Mouse (Mus musculus) activated CD4-positive, CD25-positive, alpha-beta regulatory T cell, adult 4 months (primary cell): ENCODE results near the gene Kif3a. TPM values are rescaled to one million over a fixed set of nuclear protein-coding genes. Genes with fewer than 3 reads are reported as not detected.
"Not testable (repeated sequence)": the region's sequence is repeated elsewhere in the genome, so short reads cannot be mapped to it uniquely, and the experiment has no call there.

Experiments
- ATAC-seq: one replicate; pipeline ENCODE4 v1.8.0; 2017
- polyA plus RNA-seq, 2 experiments: library from polyadenylated mRNA; unstranded; fragments of 100-300 nt; shearing (Covaris generic); gene quantifications; one replicate each; pipeline ENCODE4 v1.2.1; 2017

The Kif3a gene
- polyA plus RNA-seq, 2 experiments from 2014 or later: 5.9 to 7.8 TPM

- ATAC-seq: no peak
Measured at GRCm38 (mm10) chr11:53546271-53546670, 20.9 kb upstream of the Kif3a start.

- no peak for ATAC-seq
Measured at GRCm38 (mm10) chr11:53547566-53547965, 19.6 kb upstream of the Kif3a start.

DNA sequence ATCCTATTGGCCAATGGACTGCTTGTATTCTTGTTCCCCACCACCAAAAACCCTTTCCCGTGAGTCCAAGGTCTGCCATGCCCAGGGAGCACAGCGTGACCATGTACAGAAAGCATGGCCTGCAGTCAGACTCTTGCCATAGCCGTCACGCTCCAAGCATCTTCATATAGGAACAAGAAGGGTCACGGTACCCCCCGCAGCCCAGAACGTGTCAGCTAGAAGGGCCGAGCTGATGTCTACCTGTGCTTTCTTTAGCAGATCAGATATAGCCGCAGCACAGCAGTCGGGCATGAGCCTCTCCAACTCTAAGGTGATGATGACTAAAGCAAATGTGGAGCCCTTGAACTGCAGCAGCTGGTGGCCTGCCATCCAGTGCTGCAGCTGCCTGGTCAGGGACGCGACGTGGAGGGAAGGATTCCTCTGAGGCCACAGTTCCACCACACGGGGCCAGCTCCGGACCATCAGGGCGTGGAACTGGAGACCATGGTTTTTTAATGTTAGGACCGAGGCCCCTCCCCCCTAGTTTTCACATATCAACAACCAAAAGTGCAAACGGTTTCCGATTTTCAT is 19.1 kb upstream of the Kif3a start:
- no peak for ATAC-seq

DNA sequence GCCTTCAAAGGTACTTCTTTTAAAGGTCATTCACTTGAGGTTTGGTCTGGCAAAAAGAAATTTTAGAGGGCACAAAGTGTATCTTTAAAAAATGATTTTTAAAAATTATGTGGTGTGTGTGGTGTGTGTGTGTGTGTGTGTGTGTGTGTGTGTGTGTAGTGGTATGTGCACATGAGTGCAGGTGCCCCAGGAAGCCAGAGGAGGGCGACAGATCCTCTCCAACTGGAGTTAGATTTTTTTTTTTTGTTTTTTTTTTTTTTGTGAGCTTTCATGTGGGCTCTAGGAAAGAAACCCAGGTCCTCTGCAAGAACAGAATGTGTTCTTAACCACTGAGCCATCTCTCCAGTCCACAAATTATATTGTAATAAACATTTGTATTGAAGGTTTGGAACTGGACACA is 16.5 kb upstream of the Kif3a start:
- no peak for ATAC-seq

DNA sequence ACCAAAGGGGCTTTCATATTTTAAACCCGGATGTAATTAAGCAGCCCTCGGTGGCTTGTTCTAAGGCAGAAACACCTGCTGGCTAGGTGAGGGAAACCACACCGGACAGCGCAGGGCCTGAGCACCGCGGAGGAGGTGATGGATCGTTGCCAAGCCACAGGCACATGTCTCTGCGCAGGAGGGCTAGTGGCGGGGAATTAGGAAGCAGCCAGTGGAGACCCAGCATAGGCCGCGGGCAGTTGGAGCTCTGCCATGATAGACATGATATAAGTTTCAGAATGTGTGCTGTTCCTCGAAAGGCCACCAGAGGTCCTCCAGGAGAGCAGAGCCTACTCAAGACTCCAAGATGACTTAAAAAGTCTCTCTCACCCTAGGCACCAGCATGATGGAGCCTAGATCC is 15.4 kb upstream of the Kif3a start:
- no peak for ATAC-seq

DNA sequence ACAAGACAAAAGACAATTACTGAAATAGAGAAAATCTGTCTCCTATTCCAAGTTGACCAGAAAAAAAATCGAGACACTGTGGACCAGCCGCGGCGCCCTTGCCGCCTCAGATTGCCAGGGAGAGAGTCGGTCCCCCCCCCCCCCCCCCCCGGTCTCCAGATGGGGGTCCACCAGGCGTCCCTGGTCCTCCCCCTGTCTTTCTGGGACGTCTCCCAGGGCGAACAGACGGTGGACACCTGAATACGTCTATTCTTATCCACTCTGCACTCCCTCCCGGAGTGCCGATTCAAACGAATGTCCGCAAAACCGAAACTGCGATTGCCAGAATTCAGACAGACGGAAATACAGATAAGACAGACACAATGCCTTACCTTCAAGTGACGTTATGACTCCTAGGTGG is 10.7 kb upstream of the Kif3a start:
- ATAC-seq: not testable (repeated sequence)

DNA sequence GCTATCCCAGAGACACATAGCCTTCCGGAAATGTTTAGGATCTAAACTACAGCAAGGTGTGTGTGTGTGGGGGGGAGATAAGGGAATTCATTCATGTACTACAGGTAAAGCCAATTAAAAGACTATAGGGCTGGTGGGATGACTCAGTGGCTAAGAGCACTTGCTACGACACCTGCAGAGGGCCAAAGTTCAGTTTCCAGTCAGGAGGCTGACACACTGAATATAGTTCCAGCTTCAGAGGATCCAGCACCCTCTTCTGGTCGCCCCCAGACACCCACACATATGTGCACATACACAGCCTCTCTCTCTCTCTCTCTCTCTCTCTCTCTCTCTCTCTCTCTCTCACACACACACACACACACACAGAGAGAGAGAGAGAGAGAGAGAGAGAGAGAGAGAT is 9.2 kb upstream of the Kif3a start:
- ATAC-seq: not testable (repeated sequence)

GRCm38 (mm10) chr11:53559980-53560379 is 7.2 kb upstream of the Kif3a start:
- not testable (repeated sequence) for ATAC-seq

- ATAC-seq: no peak
Measured at GRCm38 (mm10) chr11:53561986-53562385, 5.2 kb upstream of the Kif3a start.

- ATAC-seq: no peak
Measured at GRCm38 (mm10) chr11:53566646-53567045, 533 bp upstream of the Kif3a start.

DNA sequence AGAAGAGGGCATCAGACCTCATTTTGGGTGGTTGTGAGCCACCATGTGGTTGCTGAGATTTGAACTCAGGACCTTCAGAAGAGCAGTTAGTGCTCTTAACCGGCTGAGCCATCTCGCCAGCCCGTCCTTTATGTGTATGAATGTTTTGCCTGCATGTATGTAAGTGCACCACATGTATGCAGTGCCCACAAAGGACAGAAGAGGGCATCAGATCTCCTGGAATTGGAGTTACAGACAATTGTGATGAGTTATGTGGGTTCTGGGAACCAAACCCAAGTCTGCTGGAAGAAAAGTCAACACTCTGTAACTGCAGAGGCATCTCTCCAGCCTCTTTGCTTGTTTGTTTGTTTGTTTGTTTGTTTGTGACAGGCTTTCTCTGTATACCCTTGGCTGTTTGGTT is 13.4 kb downstream of the Kif3a start:
- ATAC-seq: no peak

- ATAC-seq: no peak
Measured at GRCm38 (mm10) chr11:53583151-53583550, 16.0 kb downstream of the Kif3a start.

DNA sequence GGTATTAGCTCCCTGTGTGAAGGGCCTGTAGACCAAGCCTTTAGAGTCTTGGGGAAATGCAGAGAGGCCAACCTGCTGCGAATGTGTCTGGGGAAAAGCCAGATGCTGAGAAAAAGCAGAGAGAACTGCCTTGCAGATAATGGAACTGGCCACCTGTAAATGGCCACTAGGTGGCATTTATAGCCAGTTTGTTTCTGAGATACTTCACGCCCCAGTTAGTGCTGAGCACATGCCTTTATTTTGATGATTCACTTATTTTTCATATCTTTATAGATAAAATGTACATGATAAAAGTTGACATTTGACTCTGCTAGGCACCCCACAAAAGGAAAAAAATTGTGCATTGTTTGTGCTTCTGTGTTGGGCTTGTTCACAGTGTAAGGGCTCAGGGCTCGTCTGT is 17.7 kb downstream of the Kif3a start:
- ATAC-seq: no peak

GRCm38 (mm10) chr11:53585510-53585909 is 18.3 kb downstream of the Kif3a start:
- no peak for ATAC-seq

DNA sequence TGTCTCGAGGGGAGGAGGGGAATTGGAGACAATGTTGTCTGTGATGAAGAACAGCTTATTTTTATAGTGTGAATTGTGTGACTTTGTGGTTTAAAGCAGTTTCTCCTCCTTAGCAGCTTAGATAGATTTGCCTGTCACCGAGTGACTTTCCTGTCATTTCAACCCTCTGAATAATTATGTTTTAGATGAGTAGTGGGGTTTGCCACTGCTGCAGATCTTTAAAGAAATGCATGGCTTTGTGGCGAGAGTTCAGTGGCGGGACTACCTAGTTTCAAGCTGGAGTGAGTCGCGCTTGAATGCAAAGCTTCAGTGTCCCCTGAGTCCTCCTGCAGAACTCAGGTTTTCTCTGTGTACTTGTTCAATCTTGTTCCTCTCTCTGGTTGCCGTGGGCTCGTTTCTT is 21.1 kb downstream of the Kif3a start:
- ATAC-seq: no peak

GRCm38 (mm10) chr11:53590368-53590768 is 23.2 kb downstream of the Kif3a start:
- ATAC-seq: peak; percentile 88

DNA sequence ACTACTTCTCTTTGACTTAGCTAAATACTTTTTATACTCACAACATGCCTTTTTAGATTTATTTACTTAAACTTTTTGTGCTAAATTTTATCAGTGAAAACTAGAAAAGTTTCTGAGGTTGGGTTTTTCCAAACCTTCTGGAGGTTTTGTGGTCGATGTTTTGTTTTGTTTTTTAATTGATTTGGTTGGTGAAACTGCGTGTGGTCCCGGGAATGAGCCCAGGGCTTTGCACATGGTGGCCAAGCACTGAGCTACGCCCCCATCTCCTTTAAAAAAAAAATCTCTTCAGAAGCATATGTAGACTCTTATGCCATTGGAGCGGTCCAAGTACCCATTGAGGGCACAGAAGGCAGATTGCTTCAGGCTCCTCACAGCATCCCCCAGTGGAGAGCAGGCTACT is 23.9 kb downstream of the Kif3a start:
- no peak for ATAC-seq

GRCm38 (mm10) chr11:53604983-53605382 is 37.8 kb downstream of the Kif3a start:
- ATAC-seq: no peak

DNA sequence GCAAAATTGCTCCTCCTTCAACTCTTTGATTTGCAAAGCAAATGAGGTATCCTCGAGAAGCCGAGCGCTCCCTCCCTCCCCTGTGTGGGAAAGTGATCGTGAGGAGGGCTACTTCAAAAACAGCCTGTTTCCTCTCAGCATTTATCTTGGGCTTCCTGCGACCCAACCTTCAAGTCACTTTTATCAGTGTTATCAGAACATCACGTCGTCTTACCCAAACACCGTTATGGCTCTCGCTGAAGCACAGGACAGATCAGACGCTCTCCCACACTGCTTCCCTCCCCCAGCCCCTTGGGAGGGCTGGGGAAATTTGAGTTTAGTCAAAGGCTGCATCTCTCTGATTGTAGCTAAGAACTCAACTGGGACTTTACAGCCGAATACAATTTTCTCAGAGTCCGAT is 38.4 kb downstream of the Kif3a start:
- peak; percentile 52 for ATAC-seq

GRCm38 (mm10) chr11:53609231-53609630 is 42.1 kb downstream of the Kif3a start:
- ATAC-seq: no peak

DNA sequence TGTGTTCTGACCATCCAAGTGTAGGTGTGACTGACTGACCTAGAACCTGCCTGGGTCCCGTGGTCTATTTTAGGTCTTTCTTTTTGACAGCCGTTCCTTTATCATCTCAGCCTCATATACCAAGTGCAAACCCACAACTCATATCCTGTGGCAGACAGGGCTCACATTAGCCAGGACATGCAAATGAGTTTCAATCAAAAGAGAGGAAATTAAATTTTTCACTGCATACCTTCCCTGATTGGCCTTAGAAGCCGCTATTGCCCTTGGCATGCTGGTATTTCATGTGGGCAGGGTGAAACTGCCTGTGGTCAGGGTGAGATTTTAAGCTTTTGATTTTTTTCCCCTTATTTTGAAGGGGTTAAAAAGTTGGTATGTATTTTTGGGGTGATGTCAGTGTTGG is 42.5 kb downstream of the Kif3a start:
- peak; percentile 58 for ATAC-seq

DNA sequence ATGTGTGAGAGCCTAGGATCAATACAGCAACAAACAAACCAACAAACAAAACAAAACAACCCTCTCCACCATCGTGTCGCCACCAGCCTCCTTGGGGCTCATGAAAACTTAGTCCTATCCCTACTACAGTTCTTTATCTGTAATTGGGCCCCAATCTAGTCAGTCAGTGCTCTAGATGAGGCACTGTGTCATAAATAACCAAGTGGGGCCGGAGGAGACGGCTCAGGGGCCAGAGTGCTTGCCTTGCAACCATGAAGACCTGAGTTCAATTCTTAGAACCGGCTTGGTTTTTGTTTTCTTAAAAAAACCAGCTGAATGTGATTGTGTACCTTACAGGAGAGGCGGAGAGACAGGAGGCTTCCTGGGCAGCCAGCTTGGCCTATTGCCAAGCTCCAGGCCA is 48.0 kb downstream of the Kif3a start:
- no peak for ATAC-seq

DNA sequence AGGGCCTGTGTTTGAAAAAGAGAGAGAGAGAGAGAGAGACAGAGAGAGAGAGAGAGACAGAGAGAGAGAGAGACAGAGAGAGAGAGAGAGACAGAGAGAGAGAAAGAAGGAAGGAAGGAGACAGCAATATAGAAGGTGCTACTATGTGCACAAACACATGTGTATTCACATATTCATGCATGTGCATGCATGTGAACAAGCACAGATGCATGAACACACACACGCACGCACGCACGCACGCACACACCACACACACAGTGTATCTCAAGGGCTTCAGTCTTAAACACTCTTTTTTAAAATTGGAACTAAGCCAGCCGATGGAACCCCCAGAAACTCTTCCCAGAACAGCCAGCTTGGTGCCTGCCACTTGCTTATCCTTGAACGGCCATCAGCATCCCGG is 48.4 kb downstream of the Kif3a start:
- ATAC-seq: no peak

- ATAC-seq: no peak
Measured at GRCm38 (mm10) chr11:53616748-53617558, 49.8 kb downstream of the Kif3a start.
